Mouse (Mus musculus) mouse trophoblast stem cell (cell line): Measurements from ENCODE around the gene C530025M09Rik.

Experiments
- in situ Hi-C, 2 experiments: fragments of 300-500 bp; cut with MseI, MboI; formaldehyde crosslinking; loops; 2 replicates in 1 of 2; 3 replicates in 1 of 2; pipeline ENCODE4 v1.15.1; 2025

The C530025M09Rik gene

DNA sequence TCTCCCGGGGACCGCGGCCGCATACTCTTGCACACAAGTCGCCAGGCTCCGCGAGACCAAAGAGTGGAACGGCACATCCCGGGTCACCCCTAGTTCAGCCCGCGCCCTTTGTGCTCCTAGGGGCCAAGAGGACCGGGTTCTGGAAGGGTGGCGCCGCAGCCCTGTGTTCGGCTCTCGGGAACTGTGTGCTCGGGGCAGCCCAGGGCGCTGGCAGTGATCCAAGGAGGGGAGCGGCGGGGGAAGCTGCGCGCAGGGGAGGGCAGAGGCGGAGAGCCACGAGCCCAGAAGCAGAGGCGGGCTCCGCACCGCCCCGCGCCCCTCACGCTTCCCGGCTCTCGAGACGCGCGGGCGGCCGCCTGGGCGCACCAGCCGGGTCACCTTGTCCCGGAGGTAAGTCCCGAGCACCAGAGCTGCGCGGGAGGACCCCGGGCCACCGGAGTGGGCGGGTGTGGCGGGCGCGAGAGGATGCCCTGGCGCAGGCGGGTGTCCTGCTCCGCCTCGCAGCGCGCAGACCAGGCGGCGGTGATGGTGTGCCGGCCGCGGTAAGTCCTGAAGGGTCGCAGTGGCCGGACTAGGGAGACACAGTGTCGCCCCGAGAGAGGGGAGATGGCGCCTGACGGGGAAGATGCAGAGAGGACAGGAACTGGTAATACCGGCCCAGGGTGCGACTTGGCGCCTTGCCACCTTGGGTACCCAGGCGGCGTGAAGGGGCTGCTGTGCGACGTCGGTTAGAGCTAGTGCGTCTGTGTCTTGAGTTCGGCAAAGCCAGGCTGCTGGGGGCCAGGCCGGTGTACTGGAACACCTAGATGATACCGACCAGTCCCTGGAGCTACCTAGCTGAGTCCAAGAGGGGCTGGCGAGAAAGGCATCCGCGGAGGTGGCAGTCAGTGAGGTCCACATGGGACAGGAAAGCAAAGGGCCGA, at the start of gene C530025M09Rik:
Gene C530025M09Rik (minus strand): TSS at position 678 of the 923 bp plus-strand sequence.
- in situ Hi-C loops, result no loop called here

DNA sequence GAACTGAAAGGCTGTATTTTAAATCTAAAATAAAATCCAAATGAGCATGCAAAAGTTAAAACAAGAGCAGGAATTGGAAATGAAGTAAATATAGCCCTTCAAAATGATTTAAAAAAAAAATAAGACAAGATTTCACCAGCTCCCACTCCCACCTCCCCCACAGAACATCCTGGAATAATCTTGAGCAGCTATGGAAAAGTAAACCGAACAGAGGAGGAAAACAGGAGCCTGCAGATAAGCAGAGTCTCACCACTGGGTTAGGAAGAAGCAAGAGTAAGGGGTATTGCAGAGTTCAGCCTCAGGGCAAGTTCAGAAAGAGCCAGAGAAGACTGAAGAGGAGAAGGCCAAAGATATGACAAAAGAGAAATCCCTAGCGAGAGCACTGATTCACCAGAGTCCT, 46.9 kb upstream of the C530025M09Rik start:
- in situ Hi-C loops, result no loop called here

DNA sequence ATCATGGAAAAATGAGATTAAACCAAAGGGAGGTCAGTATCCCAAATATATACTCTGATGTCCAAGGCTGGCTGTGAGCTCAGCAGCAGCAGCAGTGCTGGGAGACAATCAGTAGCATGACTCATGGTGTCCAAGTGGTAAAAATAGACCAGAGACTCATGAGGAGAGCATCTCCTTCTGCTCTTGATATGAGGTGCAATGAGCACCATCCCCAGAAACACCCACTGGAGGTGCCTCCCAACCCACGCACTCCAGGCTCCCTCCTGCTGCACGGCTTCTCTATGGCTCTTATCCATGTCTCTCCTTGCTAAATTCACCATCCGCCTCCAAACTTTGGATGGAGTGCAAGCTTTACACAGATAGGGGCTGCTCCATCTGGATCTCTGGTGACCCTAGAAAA, 42.3 kb upstream of the C530025M09Rik start:
- in situ Hi-C loops, result no loop called here

DNA sequence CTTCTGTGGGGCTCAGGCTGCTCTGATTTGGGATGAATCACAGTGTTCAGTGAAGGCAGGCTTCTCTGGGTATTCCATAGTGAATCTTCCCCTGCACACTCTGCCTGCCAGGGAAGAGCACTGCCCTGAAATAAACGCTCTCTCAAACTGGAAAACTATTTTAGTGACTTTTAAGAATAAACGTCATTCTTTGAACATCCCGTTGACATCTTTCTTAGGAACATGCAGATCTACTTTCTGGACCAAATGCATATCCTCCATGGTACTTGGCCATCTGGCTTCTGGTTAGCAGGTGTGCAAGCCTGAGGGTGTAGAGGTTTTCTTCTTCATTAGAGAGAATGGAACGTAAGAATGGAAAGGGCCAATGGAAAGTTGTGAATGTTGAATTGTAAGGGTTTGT, 41.5 kb upstream of the C530025M09Rik start:
- in situ Hi-C loops, result no loop called here

DNA sequence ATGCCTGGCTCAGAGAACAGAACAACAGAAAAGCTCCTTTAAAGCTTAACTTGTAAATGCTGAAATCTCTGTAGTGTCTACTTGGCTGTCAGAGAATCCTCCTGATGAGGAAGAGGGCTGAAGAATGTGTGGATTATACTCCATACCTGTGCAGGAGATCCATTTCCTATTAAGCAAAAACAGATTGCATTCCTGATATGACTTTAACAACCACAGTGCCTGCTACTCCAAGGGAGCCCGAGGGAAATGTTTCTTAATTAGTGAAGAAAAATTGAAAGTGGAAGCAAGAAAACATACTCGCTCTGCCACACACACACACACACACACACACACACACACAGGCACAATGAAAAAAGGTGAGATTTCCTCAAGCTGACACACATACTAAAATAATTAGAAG, 39.5 kb upstream of the C530025M09Rik start:
- in situ Hi-C loops, result no loop called here

DNA sequence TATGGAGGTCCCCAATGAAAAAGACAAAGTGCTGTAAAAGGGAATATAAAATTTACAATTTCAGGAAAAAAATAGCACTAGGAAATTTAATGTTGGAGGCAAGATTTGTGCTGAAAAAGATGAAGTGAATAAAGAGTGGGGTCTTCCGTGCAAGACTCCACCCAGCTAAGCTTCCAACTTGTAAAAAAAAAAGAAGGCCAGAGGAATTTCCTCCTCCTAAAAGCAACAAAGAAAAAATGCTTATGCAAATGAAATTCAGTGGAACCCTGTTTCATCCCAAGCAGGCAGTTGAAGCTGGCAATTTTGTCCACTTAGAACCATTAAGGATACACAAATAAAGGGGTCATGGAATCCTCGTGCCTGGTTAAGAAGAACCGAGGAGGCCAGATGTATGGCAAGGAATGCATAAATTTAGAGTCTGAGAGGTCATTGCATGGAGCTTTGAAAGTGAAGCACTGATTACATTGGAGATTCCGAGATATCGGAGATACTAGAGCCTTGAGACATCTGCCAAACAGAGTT, 35.0 kb upstream of the C530025M09Rik start:
- in situ Hi-C loops, result no loop called here

- in situ Hi-C loops, result no loop called here
These were observed 30.0 kb upstream of the C530025M09Rik start for GRCm38 (mm10) chr2:149861002-149861401.

DNA sequence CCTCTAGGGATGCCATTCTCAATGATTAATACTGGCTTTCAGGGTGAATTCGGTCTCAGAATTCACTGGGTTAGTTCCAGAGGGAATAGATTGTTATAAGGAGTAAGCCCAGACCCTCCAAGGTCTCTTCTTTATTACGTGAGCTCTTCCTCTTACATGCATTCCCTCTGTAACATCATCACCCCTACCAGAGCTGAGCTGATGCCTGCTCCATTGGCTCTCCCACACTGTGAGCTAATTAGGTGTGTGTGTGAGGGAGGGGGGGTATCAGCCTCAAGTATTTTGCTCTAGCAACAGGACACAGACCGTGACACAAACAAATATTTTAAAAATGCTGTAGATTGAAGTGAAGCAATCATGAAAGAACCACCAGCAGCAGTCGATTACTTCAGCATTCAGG, 17.8 kb upstream of the C530025M09Rik start:
- in situ Hi-C loops, result no loop called here

DNA sequence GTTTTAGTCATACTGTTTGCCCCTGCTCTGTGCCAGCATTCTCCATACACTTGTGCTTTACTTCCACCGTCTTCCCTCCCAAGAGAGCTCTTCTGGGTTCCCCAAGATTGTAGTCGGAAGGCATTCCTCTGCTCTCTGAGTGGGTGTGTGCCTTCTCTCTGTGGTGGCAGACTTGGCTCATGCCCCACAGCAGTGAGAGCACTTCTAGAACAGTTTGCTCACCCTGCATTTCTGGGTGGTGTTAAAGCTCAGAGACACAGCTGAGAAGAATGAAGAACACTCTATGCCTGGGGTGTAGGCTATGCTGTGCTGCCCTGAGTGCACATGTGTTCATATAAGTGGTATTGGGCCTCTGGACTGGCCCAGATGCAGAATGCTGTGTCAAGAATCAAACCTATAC, 13.6 kb upstream of the C530025M09Rik start:
- in situ Hi-C loops, result no loop called here

DNA sequence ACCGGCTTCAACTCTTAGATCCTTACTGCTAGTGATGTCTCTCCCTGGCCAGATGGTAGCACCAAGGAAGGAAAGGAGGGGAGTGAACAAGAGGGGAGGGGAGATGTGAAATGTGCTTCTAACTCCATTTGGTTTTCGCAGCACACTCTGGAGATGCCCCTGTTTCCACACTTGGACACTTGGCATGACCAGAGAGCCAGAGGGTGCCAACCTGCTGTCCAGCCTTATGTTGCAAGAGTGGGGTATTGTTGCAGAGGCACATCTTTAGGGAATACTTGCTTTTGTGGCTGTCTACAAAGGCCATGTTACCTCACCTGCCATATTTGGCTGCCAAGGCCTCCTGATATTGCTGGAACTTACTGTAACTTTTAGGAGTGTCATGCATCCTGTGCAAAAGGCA, 8.7 kb upstream of the C530025M09Rik start:
- in situ Hi-C loops, result no loop called here

DNA sequence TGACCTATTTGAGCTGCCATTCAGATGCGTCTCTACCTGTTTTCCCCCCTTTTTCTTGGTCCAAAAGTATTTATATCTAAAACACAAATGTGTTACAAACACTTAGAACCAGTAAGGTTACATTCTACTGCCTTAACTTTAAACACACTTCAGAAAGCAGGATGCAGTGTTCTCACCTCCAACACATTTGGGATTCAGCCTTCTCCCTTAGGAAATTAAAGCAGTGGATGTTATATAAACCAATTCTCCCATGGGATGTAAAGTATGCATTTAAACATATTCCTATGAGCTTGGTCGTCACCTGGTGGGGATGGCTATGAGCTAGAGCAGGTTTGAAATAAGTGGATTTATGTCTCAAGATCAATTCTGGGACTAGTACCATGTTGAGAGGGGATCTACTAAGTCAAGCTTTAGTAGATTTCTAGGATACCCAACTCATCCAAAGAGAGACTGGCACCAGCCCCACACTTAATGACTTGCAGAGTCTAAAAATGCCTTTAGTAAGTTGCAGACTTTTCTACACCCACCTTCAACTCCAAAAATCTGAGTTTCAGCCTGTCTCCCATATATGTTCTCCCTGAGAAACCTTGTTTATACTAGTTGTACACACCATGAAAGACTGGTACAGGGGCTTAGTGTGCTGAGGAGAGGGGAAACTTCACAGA, 5.6 kb upstream of the C530025M09Rik start:
- in situ Hi-C loops, result no loop called here

DNA sequence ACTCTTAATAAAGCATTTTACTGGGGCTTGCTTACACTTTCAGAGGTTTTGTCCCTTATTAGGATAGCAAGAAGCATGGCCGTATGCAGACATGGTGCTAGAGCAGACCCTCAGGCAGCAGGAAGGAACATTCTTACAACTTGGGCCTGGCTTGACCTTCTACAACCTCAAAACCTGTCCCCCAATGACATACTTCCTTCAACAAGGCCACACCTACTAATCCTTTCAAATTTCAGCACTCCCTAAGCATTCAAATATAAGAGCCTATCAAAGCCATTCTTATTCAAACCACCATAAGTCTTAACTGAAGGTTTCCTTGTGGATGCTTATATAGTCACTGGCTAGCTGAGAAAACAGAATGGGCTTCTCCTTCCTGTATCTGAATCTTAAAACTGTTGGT, 4.1 kb upstream of the C530025M09Rik start:
- in situ Hi-C loops, result no loop called here

DNA sequence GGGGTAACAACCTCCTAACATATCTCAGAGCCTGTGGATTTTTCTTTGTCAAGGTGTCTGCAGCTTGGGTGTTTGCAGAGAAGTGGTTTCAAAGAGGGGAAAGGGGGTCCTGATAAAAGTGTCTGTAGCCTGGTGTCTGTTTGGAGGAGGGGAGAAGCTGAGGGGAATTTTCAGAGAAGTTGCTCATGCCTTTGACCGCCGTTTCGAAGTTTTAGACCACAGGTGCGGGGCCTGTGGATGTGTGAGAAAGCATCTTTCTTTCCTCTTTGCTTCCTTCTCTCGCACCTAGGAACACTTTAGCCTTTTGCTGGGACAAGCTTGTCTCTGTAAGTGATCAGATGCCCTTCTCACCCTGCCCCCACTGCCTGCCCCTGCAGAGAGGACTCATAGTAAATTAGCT, 1.3 kb upstream of the C530025M09Rik start:
- in situ Hi-C loops, result no loop called here

DNA sequence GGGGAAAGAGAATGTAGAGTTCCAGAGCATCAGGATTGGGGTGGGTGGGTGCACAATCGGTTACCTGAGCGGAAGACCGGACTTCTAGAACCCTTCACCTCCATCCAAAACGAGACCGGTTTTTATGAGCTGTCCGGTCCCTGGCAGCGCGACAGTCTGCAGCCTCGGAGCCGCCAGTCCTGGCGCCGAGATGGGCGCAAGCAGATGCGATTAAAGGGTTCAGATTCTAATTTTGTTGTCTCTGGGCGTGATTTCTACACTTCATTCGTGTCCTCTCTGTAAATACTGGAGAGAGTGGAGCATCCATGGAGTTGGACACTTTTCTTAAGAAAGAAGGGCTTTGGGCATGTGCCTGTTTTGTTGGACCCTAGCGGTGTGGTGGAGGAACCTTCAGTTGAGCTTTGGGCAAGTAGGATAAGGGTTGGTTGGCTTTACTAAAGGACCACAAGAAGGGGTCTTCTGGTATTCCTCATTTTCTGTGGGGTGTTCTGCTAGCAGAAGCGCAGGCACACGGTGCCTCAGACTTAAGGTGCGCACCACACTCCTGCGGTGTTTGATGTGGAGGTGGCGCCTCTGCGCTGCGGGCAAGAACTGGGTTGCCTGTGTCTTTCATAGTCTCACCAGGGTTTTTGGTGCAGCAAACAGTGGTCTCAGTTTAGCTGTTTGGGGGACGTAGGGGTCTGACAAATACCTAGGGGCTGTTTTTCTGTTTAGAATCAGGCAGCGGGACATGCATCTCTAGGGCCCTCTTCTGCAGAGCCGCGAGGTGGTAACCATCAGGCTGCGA, 639 bp upstream of the C530025M09Rik start:
- in situ Hi-C loops, result no loop called here

GRCm38 (mm10) chr2:149829955-149830535, 968 bp downstream of the C530025M09Rik start:
- in situ Hi-C loops, result no loop called here

DNA sequence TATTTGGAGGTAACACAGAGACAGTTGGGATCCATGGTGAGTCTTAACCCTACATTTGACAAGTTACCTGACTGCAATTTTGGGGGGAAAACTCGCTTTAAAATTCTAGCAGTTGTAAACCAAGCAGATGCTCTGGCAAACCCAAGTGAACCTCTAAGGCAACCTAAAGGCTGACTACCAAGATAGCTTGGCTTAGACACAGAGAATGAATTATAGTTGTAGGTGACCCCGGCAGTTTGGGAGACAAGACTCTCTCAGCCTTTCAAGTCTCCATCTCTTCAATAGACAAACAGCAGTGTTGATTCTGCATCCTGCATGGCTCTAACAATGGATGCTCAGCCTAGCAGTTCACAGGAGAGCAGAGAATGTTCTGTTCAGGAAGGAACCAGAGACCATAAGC, 2.1 kb downstream of the C530025M09Rik start, which contains the start of gene Syndig1:
Gene Syndig1 (plus strand): TSS at position 301 of the 400 bp plus-strand sequence.
- in situ Hi-C loops, result no loop called here

GRCm38 (mm10) chr2:149820201-149820600, 10.8 kb downstream of the C530025M09Rik start:
- in situ Hi-C loops, result no loop called here

GRCm38 (mm10) chr2:149819751-149820150, 11.3 kb downstream of the C530025M09Rik start:
- in situ Hi-C loops, result no loop called here

GRCm38 (mm10) chr2:149818395-149818794, 12.6 kb downstream of the C530025M09Rik start:
- in situ Hi-C loops, result no loop called here

DNA sequence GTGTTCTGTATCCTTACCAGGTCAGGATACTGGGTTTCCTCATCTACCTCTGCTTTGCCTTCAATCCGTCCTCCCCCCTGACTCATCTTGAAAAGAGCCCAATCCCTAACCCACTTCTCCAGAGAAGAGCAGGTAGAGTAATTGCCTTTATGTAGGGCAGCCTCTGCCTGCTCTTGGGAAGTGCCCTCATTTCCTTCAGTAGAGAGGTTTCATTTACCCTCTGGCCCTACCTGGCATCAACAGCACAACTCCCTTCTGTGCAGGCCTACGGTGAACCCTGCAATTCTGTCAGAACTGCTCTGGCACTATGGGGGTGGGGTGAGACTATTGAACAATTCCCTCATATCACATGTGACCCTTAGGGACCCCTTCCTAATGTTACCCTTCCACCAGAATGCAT, 18.1 kb downstream of the C530025M09Rik start:
- in situ Hi-C loops, result no loop called here

DNA sequence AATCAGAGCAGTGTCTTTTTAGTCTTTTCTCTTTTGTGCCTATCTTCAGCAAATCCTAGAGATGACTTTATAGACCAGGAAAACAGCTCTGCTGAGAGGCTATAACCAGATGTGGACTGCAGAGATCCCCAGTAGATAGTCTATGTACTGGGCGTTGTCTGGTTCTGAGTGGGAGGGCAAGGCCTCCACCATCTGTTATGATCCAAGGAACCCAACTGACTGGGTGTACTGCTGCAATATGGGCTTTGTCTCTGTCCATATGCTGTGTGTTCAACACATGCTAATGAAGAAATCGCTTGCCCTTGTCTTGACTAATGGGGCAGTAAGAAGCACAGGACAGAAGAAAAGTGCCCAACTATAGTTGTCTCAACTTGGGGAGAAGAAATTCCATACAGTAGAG, 25.8 kb downstream of the C530025M09Rik start:
- in situ Hi-C loops, result no loop called here
